Mouse (Mus musculus) T-cell, adult 2 months (primary cell): ENCODE results near the gene Ugt1a6b.
"Not testable (repeated sequence)": the region's sequence is repeated elsewhere in the genome, so short reads cannot be mapped to it uniquely, and the experiment has no call there.

Source experiments
- DNase-seq: peaks from one replicate; pipeline ENCODE4 v3.0.0; 2022; ENCODE audit warnings: low spot score

Gene Ugt1a6b

DNA sequence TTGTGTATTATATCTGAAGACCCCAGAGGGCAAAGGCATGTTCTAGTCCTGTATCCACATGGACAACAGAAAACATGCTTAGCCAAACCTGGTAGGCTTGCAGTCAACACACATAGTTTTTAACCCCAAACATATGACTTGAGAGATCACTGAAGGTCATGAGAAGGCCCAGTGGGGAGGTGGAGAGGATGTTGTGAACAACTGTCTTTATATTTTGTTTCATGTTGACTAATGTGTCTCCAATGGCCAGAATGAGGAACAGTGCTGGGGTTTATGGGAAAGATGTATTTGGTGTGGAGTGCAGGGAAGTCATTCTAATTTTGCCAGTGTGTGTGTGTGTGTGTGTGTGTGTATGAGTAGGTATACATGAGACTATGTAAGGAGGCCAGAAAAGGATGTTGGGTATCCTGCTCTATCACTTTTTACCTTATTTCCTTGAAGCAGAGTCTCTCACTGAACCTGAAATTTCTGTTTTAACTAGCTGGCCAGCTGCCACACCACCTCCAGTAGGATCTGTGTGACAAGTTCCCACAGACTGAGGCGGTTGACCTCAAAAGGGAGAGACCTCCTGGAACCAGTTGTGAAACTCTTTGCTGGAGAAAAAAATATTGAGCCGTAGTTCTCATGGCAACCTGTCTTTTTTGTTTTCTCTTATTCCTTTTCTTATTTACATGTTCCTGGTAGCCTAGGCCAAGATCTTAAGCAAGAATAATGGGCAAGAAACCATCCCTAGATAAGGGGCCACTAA is 121.2 kb downstream of the Ugt1a6b start:
- no peak for DNase-seq

DNA sequence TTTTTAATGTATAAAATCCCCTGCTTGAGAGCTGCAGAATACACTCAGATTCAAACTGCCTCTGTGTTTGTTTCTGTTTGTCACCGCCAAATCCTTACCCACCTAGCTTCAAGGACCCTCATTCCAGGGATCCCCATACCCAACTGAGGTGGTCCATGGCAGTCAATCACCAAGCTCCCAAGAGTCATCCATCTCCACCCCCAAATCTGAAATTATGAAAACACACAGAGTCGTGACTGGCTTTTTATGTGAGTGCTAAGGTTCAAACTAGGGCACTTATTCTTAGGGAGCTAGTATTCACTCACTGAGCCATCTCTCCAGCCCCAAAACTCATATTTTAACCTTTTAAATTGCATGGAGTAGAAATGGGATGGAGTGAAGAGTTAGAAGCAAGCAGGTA is 122.2 kb downstream of the Ugt1a6b start:
- DNase-seq, result not testable (repeated sequence)

DNA sequence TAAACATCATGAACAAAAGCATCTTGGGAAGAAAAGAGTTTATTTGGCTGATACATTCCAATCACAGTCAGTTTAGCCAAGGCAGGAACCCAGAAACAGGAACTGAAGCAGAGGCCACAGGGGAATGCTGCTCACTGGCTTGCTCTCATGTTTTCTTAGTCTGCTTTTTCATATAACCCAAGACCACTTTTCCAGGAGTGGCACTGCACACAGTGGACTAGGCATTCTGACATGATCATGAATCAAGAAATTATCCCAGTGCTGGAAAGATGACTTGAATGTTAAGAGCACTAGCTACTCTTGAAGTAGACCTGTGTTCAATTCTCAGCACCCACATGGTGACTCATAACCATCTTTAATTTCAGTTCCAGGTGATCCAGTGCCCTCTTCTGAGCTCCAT is 122.7 kb downstream of the Ugt1a6b start:
- DNase-seq, result peak; percentile 0

DNA sequence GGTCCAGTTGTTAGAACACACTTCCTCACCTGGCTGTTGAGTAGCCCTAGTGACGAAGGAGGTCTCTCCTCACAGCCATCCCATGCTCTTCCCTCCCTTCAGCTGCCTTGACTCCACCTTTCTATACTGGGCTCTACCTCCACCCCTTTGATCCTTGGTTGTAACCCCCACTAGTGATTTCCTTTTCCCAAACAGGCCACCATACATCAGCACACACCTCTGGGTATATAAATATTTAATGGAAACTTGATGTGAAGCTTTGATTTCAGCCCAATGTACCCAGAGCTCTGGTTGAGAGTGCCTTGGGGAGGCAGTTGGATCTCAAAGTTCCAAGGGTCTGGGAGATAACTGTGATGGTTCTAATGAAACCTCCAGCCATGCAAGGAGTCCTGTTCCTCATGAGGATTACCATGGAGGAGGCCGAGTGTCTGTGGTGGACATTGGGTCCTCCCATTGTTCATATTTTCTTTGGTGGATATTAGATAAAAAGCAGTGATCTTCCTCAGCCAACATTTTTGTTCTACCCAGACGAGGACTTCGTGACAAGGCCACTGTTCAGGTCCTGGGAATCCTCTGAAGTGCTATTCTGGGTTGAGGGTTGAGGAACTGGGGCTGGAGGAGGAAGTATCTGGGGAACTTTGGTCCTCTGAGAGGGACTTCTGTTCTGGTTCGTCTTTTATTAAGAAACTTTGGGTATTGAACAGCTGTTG is 123.8 kb downstream of the Ugt1a6b start, which contains the start of gene Mroh2a:
Gene Mroh2a (plus strand): TSS at position 317 of the 710 bp plus-strand sequence.
- no peak for DNase-seq

DNA sequence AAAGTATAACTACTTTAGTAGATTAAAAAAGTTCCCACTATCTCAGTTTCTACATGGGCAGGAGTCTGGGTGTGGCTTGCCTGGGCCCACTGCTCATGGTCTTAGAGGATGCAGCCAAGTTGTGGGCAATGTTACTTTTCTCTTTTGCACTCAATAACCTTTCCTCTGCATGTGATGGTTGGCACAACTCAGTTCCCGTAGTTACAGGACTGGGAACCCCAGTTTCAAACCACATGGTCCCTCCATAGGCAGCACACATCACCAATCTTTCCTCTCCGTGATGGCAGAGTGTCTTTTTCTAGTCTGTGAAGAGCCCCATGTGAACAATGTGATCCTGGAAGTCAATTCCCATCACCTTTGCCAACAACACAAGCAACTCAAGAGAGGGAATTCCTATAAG is 124.4 kb downstream of the Ugt1a6b start:
- DNase-seq, result peak; percentile 9

DNA sequence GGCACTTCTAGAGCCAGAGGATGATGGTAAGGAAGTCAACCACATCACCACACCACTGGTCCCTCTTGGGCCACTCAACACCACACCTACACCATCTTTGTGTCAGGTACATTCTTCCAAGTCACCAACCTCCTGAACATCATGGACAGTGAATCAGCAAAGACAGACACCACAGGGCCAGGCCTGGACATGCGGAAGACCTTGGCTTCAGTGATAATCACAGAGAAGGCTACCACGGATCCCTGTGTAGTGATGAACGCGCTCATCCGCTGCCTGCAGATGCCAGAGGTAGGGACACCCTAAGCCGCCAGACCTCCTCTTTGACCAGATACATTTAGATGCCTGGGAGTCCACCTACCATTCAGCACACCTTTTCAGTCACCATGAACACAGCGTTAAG is 125.1 kb downstream of the Ugt1a6b start:
- DNase-seq, result peak; percentile 6

DNA sequence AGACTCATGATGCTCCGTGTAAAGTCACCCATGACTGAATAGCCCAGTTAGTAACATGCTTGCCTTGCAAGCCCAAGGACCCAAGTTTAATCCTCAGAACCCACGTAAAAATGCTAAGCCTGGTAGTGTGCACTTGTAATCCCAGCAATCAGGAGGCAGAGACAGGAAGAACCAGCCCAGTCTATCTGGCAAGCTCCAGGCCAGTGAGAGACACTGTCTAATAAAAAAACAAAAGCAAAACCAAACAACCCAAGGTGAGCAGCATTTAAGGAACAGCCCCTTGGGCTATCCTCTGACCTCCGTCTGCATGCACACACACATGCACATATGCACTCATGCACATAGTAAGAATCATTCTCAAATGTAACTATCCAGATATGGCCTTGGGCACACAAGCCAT is 126.5 kb downstream of the Ugt1a6b start:
- no peak for DNase-seq

DNA sequence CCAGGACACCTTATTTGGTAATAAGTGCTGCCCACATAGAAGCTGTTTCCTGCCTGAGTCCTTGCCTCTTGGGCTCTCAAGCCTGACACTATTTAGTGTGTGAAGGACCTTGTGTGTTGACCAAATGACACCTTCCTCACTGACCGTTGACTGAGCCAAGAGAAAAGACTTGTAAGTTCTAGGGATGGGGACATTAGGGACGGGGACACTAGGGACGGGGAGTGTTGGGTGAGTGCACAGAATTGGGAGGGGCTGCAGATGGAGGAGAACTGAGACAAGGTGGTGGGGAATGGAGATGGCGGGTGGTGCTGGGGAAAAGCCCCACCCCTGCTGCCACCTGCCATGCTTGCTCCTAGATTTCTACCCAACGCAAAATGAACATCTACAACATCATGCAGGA is 126.9 kb downstream of the Ugt1a6b start:
- no peak for DNase-seq

DNA sequence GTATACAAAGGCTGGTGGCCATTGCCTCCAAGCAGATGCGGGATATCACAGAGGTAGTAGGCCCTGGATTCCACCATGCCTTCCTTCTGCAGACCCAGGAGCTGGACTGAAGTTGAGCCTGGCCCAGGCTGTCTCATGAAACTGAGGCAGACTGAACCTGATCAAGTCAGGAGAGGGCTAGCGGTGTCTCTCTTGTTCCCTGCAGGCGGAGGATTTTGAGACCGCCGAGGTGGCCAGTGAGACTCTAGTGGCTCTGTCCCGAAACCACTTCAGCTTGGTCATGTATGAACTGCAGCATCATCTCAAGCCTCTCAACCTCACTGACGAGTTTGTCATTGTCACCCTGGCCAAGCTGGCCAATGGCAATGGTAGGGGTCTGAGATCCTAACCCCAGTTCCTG is 127.4 kb downstream of the Ugt1a6b start:
- DNase-seq, result no peak

DNA sequence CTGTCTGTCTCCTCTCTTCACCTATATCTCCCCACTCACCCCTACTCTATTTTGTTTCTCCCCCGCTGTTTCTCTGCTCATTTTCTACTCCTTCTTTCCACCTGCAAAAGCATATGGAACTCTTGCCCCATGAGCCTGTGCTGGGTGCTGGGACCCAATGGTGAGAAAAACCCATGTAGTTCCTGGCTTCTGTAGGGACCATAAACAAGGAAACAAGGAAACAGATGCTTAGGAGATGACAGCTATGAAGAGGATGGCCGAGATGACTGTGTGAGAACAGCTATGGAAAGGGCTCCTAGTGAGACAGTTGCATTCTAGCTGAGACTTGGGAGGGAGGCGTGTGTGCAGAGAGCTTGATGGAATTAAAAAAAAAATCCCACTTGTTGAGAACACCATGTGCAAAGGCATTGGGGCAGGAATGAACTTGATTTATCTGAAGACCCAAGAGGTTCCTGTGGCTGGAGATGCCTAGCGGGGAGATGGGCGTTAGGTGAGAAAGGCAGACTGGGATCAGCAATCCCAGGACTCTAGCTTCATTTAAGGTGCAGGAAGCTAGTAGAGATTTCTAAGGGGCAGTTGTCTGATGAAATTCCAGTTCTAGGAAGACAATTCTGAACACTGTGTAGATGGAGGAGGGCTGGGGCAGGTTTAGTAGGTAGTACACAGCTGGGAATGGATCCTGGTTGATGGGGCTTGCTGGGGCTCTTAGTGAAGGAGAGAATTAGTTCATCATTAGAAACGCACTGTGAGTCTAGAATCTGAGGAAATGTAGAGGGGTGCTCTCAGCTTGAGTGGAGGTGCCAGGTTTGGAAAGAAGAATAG is 128.1 kb downstream of the Ugt1a6b start:
- DNase-seq, result no peak

DNA sequence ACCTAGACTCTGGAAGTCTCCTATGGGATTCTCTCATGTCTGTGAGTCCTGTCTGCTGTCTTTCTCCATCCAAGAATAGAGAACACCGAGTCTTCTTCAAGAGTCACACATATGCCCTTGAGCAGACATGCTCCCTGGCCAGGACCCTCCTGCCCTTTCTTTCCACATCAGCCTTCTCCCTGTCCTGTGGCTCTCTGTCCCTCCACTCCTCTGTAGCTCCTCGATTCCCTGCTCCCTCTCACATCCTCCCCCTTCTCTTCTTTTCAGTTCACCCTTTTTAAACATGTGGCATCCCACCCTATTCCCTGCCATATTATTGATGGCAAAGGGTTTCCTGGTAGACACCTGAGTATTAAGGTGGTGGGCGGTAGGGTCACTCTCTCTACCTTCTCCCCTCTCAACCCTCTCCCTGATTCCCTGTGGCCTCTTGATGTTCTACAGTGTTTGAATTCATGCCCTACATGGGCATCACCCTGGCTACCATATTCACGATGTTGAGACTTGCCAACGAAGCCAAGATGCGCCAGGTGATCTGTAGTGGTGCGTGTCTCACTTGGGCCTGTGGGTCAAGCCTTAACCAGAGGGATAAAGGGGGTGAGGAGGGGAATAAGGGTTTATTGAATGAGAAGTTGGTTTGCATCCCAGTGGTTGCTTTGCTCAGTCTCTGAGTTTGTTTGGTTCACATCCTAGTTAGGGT is 128.9 kb downstream of the Ugt1a6b start:
- DNase-seq, result no peak

DNA sequence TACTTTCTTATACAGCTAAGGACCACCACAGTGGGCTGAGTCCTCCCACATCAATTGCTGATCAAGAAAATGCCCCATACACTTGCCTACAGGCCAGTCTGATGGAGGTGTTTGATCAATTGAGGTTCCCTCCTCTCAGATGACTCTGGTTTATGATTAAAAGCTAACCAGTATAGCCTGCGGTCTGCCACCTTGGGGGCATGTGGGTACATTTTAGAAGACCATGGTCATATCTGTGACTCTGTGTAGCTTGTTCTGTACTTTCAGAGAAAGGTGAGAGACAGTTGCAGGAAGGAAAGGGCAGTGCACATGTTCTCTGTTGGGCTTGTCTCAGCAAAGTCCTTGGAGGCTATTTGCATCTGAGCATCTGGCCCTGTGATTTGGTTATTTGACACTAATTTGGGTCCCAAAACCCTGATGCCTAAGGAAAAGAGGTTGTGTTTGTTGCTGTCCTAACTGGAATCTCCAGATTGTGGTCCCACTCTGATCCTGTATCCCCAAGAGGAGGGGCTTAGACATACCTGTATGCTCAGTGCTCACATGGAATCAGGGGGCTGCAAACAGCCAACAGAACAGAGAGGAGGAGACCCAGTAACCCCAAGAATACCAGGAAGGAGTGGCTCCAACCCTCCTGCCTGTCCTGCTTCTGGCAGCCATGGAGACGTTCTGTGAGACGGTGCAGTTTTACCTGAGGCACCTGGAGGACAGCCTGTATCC is 129.8 kb downstream of the Ugt1a6b start:
- DNase-seq, result no peak

DNA sequence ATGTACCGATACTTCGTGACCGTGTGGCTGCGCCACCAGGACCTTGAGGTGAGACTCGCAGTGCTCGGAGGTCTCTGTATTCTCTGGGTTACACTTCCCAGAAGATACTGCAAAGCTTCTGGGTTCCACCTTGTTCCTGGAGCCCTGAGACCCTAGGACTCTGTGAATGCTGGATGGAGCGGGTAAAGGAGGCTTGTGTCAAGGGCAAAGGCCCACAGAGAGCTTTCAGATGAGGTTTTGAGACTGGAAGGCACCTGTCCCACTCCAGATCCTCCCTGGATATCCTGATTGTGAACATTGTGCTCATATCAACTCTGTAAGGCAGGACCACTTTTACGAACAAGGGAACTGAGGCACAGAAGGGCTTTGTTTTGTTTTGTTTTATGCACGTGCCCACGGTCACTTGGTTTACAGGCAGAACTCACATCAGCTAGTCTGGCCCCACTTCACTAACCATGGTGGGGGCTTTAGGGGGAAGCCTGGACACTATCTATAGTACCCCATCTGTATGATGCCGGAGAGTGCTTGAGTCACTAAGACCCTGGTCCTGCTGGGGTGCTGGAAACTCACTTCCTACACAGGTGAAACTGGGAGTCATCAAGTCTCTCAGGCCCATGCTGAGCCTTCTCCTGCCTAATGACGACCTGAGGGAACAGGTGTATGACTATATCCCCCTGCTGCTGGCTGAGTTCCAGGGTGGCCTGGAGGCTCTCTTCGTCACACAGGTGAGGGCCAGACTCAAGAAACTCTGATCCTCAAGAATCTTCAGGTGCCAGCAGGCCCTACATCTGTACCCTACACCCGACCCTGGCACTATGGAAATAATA is 130.6 kb downstream of the Ugt1a6b start:
- no peak for DNase-seq

DNA sequence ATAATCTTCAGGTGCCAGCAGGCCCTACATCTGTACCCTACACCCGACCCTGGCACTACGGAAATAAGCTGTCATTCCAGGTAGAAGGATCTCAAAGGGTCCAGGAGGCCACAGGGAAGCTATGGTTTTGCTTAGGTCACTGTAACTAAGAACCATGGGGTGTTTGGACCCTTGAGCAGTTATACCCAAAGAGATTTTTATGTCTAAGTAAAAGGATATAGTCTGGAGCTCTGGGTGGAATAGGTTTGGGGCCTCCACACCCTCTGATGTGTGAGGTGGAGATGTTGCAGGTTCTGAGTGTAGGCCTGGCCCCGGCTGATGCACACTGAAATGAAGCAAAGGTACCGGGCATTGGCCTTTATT is 131.2 kb downstream of the Ugt1a6b start:
- no peak for DNase-seq

DNA sequence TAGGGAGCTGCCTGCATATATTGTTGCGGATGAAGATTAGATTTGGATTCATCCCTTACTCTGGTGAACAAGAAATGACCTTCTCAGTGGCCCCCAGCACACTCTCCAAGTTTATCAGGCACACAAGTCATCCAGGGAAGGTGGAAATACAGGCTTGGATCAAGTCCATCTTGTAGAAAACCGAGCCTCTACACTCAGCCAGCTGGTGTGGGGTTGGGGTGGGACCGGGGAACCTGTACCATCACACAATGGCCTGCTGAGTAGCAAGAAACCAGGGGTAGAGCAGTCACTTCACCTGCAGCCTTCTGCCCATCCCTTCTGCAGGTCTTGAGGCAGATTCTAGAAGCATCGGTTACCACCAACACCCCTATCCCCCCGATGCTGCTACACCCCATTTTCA is 131.6 kb downstream of the Ugt1a6b start:
- DNase-seq, result no peak

DNA sequence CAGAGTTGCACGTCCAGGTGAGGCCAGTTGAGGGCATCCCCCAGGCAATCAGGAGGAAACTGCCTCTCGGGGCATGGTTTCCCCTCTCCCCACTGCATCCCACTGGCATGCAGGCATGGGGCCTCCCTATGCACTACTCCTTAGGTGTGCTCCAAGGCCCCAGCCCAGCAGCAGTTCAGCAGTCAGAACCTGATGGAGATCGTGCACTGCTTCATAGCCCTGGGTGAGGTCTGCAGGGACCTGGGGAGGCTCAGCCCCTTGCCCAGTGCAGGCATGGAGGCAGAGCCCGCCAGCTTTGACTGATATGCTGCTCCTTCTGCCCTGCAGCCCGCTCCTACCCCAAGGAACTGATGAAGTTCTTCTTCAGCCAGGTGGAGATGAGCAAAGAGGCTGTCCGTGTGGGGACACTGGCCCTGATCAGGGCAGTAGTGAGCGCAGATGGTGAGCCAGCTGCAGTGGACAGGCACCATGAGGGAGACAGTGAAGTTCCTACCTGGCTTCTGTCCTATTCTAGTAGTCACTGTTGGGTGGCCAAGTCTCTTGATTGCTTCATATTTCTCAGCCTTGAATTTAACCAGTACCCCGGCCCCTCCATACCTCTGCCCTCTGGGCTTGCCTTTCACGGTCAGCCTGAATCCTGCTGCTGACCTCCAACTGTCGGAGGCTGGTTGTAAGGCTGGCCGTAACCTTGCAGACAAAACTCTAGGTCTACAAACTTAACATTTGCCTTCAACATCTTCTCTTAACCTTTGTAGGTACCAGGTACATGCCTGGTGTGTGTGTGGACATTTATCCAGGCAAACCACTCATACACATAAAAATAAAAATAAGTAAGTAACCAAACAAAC is 132.2 kb downstream of the Ugt1a6b start:
- no peak for DNase-seq

DNA sequence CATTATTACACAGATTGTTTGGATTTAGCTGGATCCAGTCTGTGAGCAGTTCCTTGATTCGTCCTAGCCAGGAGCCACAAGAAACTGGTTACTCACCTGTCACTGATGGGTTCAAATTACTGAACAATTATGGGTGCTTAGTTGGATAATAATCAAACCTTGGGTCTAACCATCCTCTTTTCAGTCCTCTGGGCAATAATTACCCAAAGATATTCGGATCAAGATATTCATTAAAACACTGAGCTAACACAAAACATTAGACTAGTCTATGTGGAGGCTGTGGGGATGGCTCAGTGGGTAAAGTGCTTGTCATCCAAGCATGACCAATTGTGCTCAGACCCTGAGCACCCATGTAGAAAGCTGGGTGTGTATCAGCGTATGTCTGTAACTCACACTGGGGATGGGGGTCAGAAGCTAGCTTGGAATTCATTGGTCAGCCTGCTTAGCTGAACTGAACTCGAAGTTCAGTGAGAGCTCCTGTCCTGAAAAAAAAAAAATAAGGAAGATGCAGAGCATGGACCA is 132.9 kb downstream of the Ugt1a6b start:
- no peak for DNase-seq

DNA sequence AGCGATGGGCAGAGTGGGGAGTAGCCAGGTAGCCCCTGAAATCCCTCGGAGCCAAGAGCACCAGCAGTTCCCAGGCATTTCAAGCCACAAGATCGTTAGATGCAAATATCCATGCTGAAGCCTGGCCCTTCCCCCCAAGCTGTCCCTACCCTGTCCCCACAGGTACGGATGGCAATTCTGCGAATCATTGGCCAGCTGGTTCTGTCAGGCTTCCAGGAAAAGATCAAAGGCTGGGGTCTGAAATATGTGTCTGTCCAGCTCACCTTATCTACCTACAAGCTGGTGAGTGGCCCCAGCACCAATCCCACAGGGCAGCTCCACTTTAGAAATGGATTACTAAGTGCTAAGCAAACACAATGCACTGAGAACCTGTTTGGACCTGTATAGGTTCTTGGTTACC is 134.3 kb downstream of the Ugt1a6b start:
- DNase-seq, result no peak

DNA sequence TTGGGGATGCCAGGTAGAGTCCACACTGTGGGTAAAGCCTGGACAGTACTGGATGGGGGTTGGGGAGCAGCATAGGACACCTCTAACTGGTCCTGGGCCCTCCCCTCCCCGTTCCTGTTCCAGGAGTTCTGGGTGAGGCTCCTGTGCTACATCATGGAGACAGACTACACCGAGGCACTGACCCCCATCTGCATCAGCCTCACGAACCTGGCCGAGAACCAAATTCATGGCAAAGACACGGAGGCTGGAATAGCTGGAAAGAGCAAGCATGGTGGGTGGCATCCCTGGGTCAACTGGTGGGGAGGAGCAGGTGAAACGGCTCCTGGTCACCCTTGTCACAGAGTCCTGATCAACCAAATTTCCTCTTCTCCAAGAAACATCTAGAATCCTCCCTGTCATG is 135.7 kb downstream of the Ugt1a6b start:
- no peak for DNase-seq

DNA sequence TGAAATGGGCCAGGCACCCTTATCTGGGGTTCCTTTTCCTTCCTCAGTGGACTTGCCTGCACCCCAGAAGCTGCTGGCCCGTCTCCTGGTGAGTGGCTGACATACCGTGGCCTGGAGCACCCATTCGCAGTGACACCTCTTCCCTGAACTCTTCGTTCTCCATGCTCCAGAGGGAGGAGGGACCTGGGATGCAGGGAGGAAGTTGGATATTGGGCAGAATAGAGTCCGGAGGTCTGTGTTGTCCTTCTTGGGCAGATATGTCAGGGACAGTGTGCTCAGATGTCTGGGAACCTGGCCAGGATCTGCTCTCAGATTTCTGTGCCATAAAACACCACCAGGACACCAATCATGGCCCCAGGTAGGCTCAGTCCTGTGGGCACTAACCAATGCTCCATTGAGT is 137.0 kb downstream of the Ugt1a6b start:
- DNase-seq, result no peak
